Mouse (Mus musculus) forebrain, embryonic 12.5 days (tissue): ENCODE results near the gene Oas1a. TPM values are rescaled to one million over a fixed set of nuclear protein-coding genes. Genes with fewer than 3 reads are reported as not detected.
"Not testable (repeated sequence)": the region's sequence is repeated elsewhere in the genome, so short reads cannot be mapped to it uniquely, and the experiment has no call there.

Source experiments
- ATAC-seq: fragments of 200-750 bp; cut with Nextera tagmentation; 2 replicates; pipeline ENCODE4 v1.8.0; 2017; ENCODE audit warnings: moderate TSS enrichment; ENCODE audit not compliant: low FRiP score
- H3K27ac ChIP-seq: fragments of 300-500 bp; sonication (generic); 2 replicates; pipeline ENCODE4 v1.5.1; 2016; ENCODE audit warnings: mild to moderate bottlenecking
- H3K27me3 ChIP-seq: fragments of 300-500 bp; sonication (generic); 2 replicates; pipeline ENCODE4 v1.6.1; 2016; ENCODE audit warnings: mild to moderate bottlenecking
- H3K36me3 ChIP-seq: fragments of 300-500 bp; sonication (generic); replicated peaks from 2 replicates; pipeline ENCODE4 v1.6.1; 2016; ENCODE audit warnings: mild to moderate bottlenecking
- H3K4me1 ChIP-seq: fragments of 300-500 bp; sonication (generic); 2 replicates; pipeline ENCODE4 v1.6.1; 2016
- H3K4me2 ChIP-seq: fragments of 300-500 bp; sonication (generic); 2 replicates; pipeline ENCODE4 v1.6.1; 2016; ENCODE audit warnings: mild to moderate bottlenecking, moderate library complexity
- H3K4me3 ChIP-seq: fragments of 300-500 bp; sonication (generic); replicated peaks from 2 replicates; pipeline ENCODE4 v1.5.1; 2016; ENCODE audit warnings: mild to moderate bottlenecking
- H3K9ac ChIP-seq: fragments of 300-500 bp; sonication (generic); 2 replicates; pipeline ENCODE4 v1.6.1; 2016; ENCODE audit warnings: mild to moderate bottlenecking
- H3K9me3 ChIP-seq: fragments of 300-500 bp; sonication (generic); 2 replicates; pipeline ENCODE4 v1.6.1; 2016
- WGBS: fragments of 180-500 bp; shearing (Covaris S2); methylation state at CpG from one replicate; pipeline ENCODE4 v1.1.7; 2016; 5-methylcytosine and 5-hydroxymethylcytosine counted together
- polyA plus RNA-seq: library from polyadenylated mRNA; unstranded; fragments of >200 nt; fragmentation: Nextera tagmentation; extraction: Ambion mirVana; gene quantifications from 2 replicates; pipeline ENCODE4 v1.2.1, GENCODE M21; 2016

Oas1a gene
- polyA plus RNA-seq, 1 experiment from 2014 or later = 0.72 TPM

DNA sequence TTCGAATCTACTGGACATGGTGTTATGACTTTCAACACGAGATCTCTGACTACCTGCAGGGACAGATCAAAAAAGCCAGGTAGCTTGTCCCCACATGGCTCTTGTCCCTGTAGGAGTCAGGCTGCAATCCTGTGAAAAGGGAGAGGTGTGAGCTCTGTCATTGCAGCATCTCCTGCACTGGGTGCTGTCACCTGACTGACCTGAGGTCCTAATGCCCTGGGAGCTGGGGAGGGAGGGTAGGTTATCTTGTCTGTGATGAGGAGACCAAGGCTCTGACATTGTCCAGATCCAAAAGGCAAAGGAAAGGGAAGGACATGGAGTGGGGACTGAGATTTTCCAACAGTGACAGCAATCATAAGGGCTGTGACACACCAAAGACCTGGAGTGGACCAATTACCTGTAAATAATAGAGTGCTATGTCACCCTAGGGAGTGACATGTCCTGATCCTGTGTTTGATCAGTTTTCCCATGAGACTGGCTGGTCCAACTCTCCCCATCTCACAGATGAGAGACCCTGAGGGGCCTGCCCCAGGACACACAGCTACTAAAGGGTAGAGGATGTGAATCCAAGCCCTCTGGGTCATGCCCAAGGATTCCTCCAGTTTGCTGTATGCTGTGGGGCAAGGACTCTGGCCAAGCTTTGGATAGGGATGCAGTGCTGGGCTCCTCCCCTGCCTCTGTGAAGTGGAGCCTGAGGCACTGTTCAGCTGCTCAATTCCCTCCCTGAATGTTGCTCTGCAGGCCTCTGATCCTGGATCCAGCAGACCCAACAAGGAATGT is 12.0 kb upstream of the Oas1a start:
- H3K9ac ChIP-seq, ATAC-seq, H3K27ac ChIP-seq, H3K9me3 ChIP-seq, H3K36me3 ChIP-seq, H3K4me3 ChIP-seq, H3K4me2 ChIP-seq, H3K27me3 ChIP-seq, H3K4me1 ChIP-seq: not testable (repeated sequence)
- WGBS = 80% methylated on average over 2 of the region's 2 CpGs

DNA sequence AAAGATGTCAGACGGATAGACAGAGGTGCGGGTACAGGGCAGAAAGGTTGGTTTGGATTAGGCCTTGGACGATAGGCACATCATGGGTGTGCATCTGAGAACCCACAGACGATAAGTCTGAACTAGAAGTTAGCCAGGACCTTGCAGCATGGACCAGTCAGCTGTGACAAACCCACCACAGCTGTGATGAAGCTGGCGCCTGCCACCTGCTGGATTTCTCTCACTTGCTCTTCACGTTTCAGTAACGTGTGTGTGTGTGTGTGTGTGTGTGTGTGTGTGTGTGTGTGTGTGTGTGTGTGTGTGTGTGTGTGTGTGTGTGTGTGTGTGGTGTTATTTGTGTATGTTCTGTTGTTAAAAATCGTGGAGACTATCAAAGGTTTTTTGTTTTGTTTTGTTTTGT is 6.9 kb upstream of the Oas1a start, which contains the start of gene Oas1d:
TSS of gene Oas1d (plus strand) at position 333 of the 400 bp plus-strand sequence.
- H3K4me2 ChIP-seq, H3K4me1 ChIP-seq, H3K27ac ChIP-seq, H3K9ac ChIP-seq, H3K27me3 ChIP-seq, ATAC-seq, H3K36me3 ChIP-seq, H3K4me3 ChIP-seq, H3K9me3 ChIP-seq: not testable (repeated sequence)
- 52% methylated on average over 8 of the region's 8 CpGs for WGBS

DNA sequence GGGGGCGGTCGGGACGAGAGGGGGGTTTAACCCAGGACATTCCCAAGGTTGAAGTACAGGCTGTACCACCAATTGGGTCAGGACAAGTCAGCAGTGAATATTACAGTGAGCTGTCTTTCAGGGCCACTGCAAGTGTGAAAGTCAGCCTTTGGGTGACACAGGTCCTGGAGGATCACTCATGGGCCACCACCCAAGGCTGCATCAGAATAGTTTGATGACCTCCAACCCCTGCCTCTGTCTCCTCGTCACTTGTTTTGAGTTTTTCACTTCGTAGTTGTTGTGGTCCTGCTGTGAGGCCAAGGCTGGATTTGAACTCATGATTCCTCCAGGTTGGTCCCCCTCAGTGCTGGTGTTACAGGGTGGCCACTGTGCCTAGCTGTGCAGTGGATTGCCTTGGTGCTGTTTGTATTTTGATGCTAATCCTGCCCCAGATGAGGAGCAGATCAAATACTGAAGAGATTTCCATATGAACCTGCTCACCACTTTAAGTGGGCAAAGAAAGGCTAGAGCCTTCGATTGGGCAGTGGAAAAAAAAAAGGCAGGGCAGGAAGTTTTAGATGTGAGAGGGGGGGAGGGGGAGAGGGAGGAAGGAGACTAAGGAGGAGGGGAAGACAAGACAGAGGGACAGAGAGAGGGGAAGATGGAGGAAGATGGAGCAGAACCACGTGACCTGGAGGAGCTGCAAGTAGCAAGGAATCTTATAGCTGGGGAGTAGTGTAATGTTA is 1.0 kb upstream of the Oas1a start:
- no peaks in the 10 kb centered on the region for H3K4me1 ChIP-seq
- H3K4me3 ChIP-seq = no peak overlapping the region
- H3K9me3 ChIP-seq = no peaks in the 10 kb centered on the region
- no peak for ATAC-seq
- no peak overlapping the region for H3K4me2 ChIP-seq
- H3K27me3 ChIP-seq = no peaks in the 10 kb centered on the region
- 52% methylated on average over 7 of the region's 7 CpGs for WGBS
- H3K27ac ChIP-seq = no peak overlapping the region
- no peak overlapping the region for H3K9ac ChIP-seq
- H3K36me3 ChIP-seq = no peaks in the 10 kb centered on the region

DNA sequence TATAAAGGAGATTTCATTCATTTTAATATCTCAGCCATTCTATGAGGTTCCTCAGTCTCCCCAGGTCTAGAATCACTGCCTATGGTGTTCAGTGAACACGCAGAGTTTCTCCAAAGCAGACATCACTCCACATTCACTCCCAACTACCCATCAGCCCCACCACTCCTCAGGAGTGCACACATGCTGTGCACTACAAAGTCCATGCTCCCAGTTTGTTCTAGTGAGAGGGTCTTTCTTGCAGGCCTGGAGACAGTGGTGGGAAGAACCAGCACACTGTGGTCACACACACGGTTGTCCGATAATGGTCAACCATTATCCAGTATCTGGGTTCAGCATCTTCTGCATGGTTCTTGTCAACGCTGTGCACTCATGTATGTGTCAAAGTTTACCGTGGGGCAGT is 5.3 kb downstream of the Oas1a start:
- no peak overlapping the region for H3K27ac ChIP-seq
- H3K9me3 ChIP-seq = no peaks in the 10 kb centered on the region
- no peak overlapping the region for H3K4me3 ChIP-seq
- no peaks in the 10 kb centered on the region for H3K27me3 ChIP-seq
- ATAC-seq = no peak
- H3K4me2 ChIP-seq = no peak overlapping the region
- H3K4me1 ChIP-seq = no peaks in the 10 kb centered on the region
- 91% methylated on average over 5 of the region's 5 CpGs for WGBS
- H3K36me3 ChIP-seq = no peaks in the 10 kb centered on the region
- H3K9ac ChIP-seq = no peak overlapping the region

GRCm38 (mm10) chr5:120900666-120901065 is 6.7 kb downstream of the Oas1a start:
- 58% methylated on average over 1 of the region's 1 CpGs for WGBS
- H3K4me3 ChIP-seq = no peak overlapping the region
- H3K36me3 ChIP-seq = no peaks in the 10 kb centered on the region
- H3K4me1 ChIP-seq = no peaks in the 10 kb centered on the region
- H3K9me3 ChIP-seq = no peaks in the 10 kb centered on the region
- ATAC-seq = no peak
- H3K27me3 ChIP-seq = no peaks in the 10 kb centered on the region
- H3K27ac ChIP-seq = no peak overlapping the region
- no peak overlapping the region for H3K9ac ChIP-seq
- no peak overlapping the region for H3K4me2 ChIP-seq

- H3K27me3 ChIP-seq = no peaks in the 10 kb centered on the region
- ATAC-seq = no peak
- H3K4me3 ChIP-seq = no peak overlapping the region
- H3K4me2 ChIP-seq = no peak overlapping the region
- no peaks in the 10 kb centered on the region for H3K36me3 ChIP-seq
- peaks cover 3% of the 10 kb centered on the region; the same call in 1 of the 2 replicates for H3K4me1 ChIP-seq
- H3K27ac ChIP-seq = no peak overlapping the region
- no peaks in the 10 kb centered on the region for H3K9me3 ChIP-seq
- H3K9ac ChIP-seq = no peak overlapping the region
These were observed 8.6 kb downstream of the Oas1a start for GRCm38 (mm10) chr5:120898726-120899125.

DNA sequence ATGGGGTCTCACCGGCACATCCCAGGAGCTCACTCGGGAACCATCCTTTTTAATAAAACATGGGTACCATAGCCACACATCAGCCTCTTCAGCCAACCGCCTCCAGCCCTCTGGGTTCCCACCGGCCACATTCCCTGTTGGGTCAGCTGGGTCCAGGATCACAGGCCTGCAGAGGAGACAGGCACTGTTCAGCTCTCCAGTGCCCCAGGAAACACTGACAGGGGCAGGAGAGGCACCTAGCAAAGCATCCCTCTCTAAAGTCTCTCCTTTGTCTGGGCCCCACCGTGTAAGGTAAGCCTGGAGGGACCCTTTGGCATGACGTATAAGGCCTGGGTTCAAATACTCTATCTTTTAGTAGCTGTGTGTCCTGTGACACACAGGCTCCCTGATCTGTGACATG is 9.0 kb downstream of the Oas1a start:
- no peak overlapping the region for H3K9ac ChIP-seq
- no peaks in the 10 kb centered on the region for H3K9me3 ChIP-seq
- H3K4me1 ChIP-seq = peaks cover 3% of the 10 kb centered on the region; the same call in 1 of the 2 replicates
- H3K36me3 ChIP-seq = no peaks in the 10 kb centered on the region
- no peak overlapping the region for H3K4me2 ChIP-seq
- H3K4me3 ChIP-seq = no peak overlapping the region
- no peak for ATAC-seq
- 86% methylated on average over 6 of the region's 6 CpGs for WGBS
- H3K27ac ChIP-seq = no peak overlapping the region
- H3K27me3 ChIP-seq = no peaks in the 10 kb centered on the region

GRCm38 (mm10) chr5:120895231-120895900 is 12.0 kb downstream of the Oas1a start:
- ATAC-seq = no peak
- Histone ChIP-seq H3K9me3 (no peaks in the 10 kb centered on the region), H3K27ac (no peak overlapping the region), H3K27me3 (no peaks in the 10 kb centered on the region), H3K9ac (no peak overlapping the region), H3K4me2 (no peak overlapping the region), H3K36me3 (no peaks in the 10 kb centered on the region), H3K4me1 (peaks cover 3% of the 10 kb centered on the region; the same call in 1 of the 2 replicates), H3K4me3 (no peak overlapping the region)
- 86% methylated on average over 11 of the region's 11 CpGs for WGBS

- not testable (repeated sequence) for H3K4me2 ChIP-seq, H3K4me1 ChIP-seq, H3K27me3 ChIP-seq, H3K9me3 ChIP-seq, ATAC-seq, H3K36me3 ChIP-seq, H3K4me3 ChIP-seq, H3K27ac ChIP-seq, H3K9ac ChIP-seq
- WGBS = 90% methylated on average over 2 of the region's 2 CpGs
These were observed 12.6 kb downstream of the Oas1a start for GRCm38 (mm10) chr5:120894692-120895091.

GRCm38 (mm10) chr5:120893866-120894265 is 13.5 kb downstream of the Oas1a start:
- not testable (repeated sequence) for H3K27ac ChIP-seq, H3K4me2 ChIP-seq, H3K27me3 ChIP-seq, H3K36me3 ChIP-seq, H3K9me3 ChIP-seq, ATAC-seq, H3K9ac ChIP-seq, H3K4me3 ChIP-seq, H3K4me1 ChIP-seq
- 99% methylated on average over 4 of the region's 4 CpGs for WGBS

- no peak overlapping the region for H3K4me3 ChIP-seq
- no peak overlapping the region for H3K4me2 ChIP-seq
- H3K27ac ChIP-seq = no peak overlapping the region
- H3K4me1 ChIP-seq = peaks cover 3% of the 10 kb centered on the region; the same call in 1 of the 2 replicates
- H3K9ac ChIP-seq = no peak overlapping the region
- H3K36me3 ChIP-seq = no peaks in the 10 kb centered on the region
- no peak for ATAC-seq
- no peaks in the 10 kb centered on the region for H3K27me3 ChIP-seq
- 69% methylated on average over 2 of the region's 2 CpGs for WGBS
- no peaks in the 10 kb centered on the region for H3K9me3 ChIP-seq
These were observed 15.1 kb downstream of the Oas1a start for GRCm38 (mm10) chr5:120892243-120892660.

DNA sequence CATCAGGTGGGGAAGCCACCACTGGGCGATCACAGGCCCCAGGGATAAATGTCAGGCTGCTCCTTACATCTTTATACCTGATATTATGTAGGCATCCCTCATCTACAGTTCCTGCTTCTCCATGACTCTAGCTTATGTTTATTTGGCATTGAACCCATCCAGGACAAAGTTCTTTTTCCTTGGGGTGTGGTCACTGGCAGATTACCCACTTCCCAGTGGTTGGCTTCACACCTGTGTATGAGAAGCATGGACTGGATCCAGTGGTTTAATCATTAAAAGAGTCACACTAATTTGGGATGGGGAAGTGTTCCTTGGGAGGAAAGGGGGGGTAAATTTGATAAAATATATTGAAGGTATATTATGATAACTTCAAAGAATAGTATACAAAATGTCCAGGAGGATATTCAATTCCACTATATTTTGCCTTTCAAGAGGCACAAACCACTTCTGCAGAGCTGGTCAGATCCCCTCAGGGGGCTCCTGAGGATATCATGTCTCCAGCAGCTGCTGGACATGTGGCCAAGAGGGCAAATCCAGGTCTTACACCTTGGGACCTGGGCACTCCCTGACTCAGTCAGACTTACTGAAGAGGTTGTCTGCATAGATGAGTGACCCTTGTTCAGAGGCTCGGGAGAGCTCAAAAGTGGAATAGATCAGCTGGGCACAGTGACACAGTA is 15.6 kb downstream of the Oas1a start:
- not testable (repeated sequence) for H3K4me1 ChIP-seq, H3K4me2 ChIP-seq, ATAC-seq, H3K4me3 ChIP-seq, H3K36me3 ChIP-seq, H3K9ac ChIP-seq, H3K27ac ChIP-seq, H3K9me3 ChIP-seq, H3K27me3 ChIP-seq
- WGBS = 84% methylated on average over 2 of the region's 2 CpGs
